Mouse (Mus musculus) cerebellum, adult 11 months (tissue): ENCODE data around the gene Tmem199.
"Not testable (repeated sequence)": the region's sequence is repeated elsewhere in the genome, so short reads cannot be mapped to it uniquely, and the experiment has no call there.

ENCODE experiments used
- DNase-seq: peaks from one replicate; pipeline ENCODE4 v3.0.0; 2022

Tmem199 gene

GRCm38 (mm10) chr11:78512025-78512957 lies at the start of gene Tmem199, which contains the start of gene Poldip2:
TSS of gene Tmem199 (minus strand) at chr11:78512172.
TSS of gene Poldip2 (plus strand) at chr11:78512193.
- DNase-seq, result peak; percentile 83

GRCm38 (mm10) chr11:78560447-78560846 lies 48.5 kb upstream of the Tmem199 start:
- DNase-seq, result peak; percentile 57

GRCm38 (mm10) chr11:78557241-78557640 lies 45.3 kb upstream of the Tmem199 start:
- no peak for DNase-seq

- no peak for DNase-seq
Measured at GRCm38 (mm10) chr11:78556070-78556469, 44.1 kb upstream of the Tmem199 start.

- no peak for DNase-seq
Measured at GRCm38 (mm10) chr11:78555623-78556022, 43.7 kb upstream of the Tmem199 start.

GRCm38 (mm10) chr11:78551059-78551398 lies 39.1 kb upstream of the Tmem199 start:
- no peak for DNase-seq

GRCm38 (mm10) chr11:78550168-78551058 lies 38.4 kb upstream of the Tmem199 start, which contains the start of gene Tmem97:
TSS of gene Tmem97 (minus strand) at chr11:78550777.
- DNase-seq, result peak; percentile 94

GRCm38 (mm10) chr11:78549491-78549987 lies 37.6 kb upstream of the Tmem199 start:
- DNase-seq, result no peak

GRCm38 (mm10) chr11:78547718-78548460 lies 35.9 kb upstream of the Tmem199 start:
- no peak for DNase-seq

GRCm38 (mm10) chr11:78545181-78545580 lies 33.2 kb upstream of the Tmem199 start:
- DNase-seq, result no peak

- no peak for DNase-seq
Measured at GRCm38 (mm10) chr11:78544449-78545111, 32.6 kb upstream of the Tmem199 start.

- no peak for DNase-seq
Measured at GRCm38 (mm10) chr11:78540358-78540757, 28.4 kb upstream of the Tmem199 start.

- DNase-seq, result no peak
Measured at GRCm38 (mm10) chr11:78536690-78537084, 24.7 kb upstream of the Tmem199 start.

GRCm38 (mm10) chr11:78536080-78536689 lies 24.2 kb upstream of the Tmem199 start, which contains the start of the genes Tnfaip1 and Ift20:
TSS of gene Tnfaip1 (minus strand) at chr11:78536332.
TSS of gene Ift20 (plus strand) at chr11:78536361.
- DNase-seq, result peak; percentile 96

GRCm38 (mm10) chr11:78535376-78536079 lies 23.6 kb upstream of the Tmem199 start:
- DNase-seq, result no peak

GRCm38 (mm10) chr11:78534516-78534915 lies 22.5 kb upstream of the Tmem199 start:
- no peak for DNase-seq

GRCm38 (mm10) chr11:78531515-78531914 lies 19.5 kb upstream of the Tmem199 start:
- DNase-seq, result not testable (repeated sequence)

GRCm38 (mm10) chr11:78531046-78531445 lies 19.1 kb upstream of the Tmem199 start:
- DNase-seq, result no peak

GRCm38 (mm10) chr11:78530001-78530400 lies 18.0 kb upstream of the Tmem199 start:
- no peak for DNase-seq

- no peak for DNase-seq
Measured at GRCm38 (mm10) chr11:78528714-78529113, 16.7 kb upstream of the Tmem199 start.

- DNase-seq, result no peak
Measured at GRCm38 (mm10) chr11:78524838-78525237, 12.9 kb upstream of the Tmem199 start.
